20 mouse cellular contexts compared by ENCODE assay signal in the genomic region with DNA sequence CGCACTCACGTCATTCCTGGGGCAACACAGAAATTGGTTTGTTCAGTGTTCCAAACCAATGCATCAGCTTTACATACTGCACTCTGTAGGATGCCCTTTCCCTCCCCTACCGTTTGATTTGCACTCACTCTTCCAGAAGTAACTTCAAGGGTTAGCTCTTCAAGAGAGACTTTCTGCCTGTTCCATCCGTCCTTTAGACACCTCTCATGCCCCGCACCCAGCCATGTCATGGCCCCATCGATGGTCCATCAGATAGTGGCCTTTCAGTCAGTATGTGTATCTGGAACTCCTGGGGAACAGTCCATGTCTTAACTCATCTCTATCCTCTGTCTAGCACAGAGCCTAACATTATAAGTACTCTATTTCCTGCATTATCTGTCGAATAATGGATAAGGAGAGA. TPM values are rescaled to one million over a fixed set of nuclear protein-coding genes. Genes with fewer than 3 reads are reported as not detected.
DNase-seq lines count a peak whose midpoint lies in the region; ATAC-seq lines count a peak whose summit lies in the region.
"Had no signal": no experiment of that assay in that cellular context is flagged by ENCODE, and none has a peak within 500 bp of the region (broad histone marks: within the 10 kb centered on the region; RNA-seq: fewer than 3 reads in every experiment).

No protein-coding gene starts in this region.

- H3K4me2 ChIP-seq in hindbrain, embryonic 13.5 days = no peak overlapping the region
- no peak overlapping the region for H3K4me2 ChIP-seq in hindbrain, embryonic 16.5 days (ENCODE audit: low read length)
- H3K4me2 ChIP-seq in liver, embryonic 11.5 days = no peak overlapping the region
- peak overlapping the region; percentile 62 for H3K4me2 ChIP-seq in liver, embryonic 15.5 days
- H3K4me2 ChIP-seq in intestine, embryonic 16.5 days (ENCODE audit: low read depth, low read length) = no peak overlapping the region
- H3K4me2 ChIP-seq in midbrain, embryonic 13.5 days (replicated peaks) = no peak overlapping the region
- H3K4me2 ChIP-seq: embryonic facial prominence, embryonic 13.5 days; forebrain, embryonic 15.5 days; heart, embryonic 13.5 days had no signal

- H3K27ac ChIP-seq in hindbrain, embryonic 13.5 days = no peak overlapping the region
- H3K27ac ChIP-seq in hindbrain, embryonic 16.5 days (ENCODE audit: low read depth, low read length) = no peak overlapping the region
- H3K27ac ChIP-seq in liver, embryonic 11.5 days (ENCODE audit: low read depth, low read length) = 0 out of 2 replicates have a peak overlapping the region, but pooled peaks have one; percentile 20
- peak overlapping the region; percentile 97 for H3K27ac ChIP-seq in liver, embryonic 15.5 days (replicated peaks)
- no peak overlapping the region for H3K27ac ChIP-seq in intestine, embryonic 16.5 days (ENCODE audit: low read length)
- H3K27ac ChIP-seq in midbrain, embryonic 13.5 days = no peak overlapping the region
- H3K27ac ChIP-seq: embryonic facial prominence, embryonic 13.5 days; forebrain, embryonic 10.5 days; forebrain, embryonic 15.5 days; hindbrain, postnatal 0 days had no signal

- H3K4me3 ChIP-seq in hindbrain, embryonic 13.5 days = no peak overlapping the region
- H3K4me3 ChIP-seq in hindbrain, embryonic 16.5 days (ENCODE audit: low read length) = no peak overlapping the region
- H3K4me3 ChIP-seq in liver, embryonic 11.5 days (ENCODE audit: low read depth, low read length) = no peak overlapping the region
- no peak overlapping the region for H3K4me3 ChIP-seq in liver, embryonic 15.5 days (replicated peaks)
- no peak overlapping the region for H3K4me3 ChIP-seq in intestine, embryonic 16.5 days (ENCODE audit: low read length)
- no peak overlapping the region for H3K4me3 ChIP-seq in midbrain, embryonic 13.5 days (replicated peaks)
- H3K4me3 ChIP-seq: embryonic facial prominence, embryonic 13.5 days; forebrain, embryonic 10.5 days; forebrain, embryonic 15.5 days; heart, embryonic 13.5 days had no signal

- DNase-seq in liver, embryonic 11.5 days (ENCODE audit: low spot score) = no peak
- no peak for DNase-seq in kidney, adult 8-10 months
- DNase-seq: adrenal gland, postnatal 10 days; cerebellum, adult 11-12 months; cerebellum, adult 9-10 months; cerebellum, postnatal 25 days; gastrocnemius, postnatal 36 days; heart, adult 18-20 months; heart, postnatal 36 days had no signal

- H3K4me1 ChIP-seq in hindbrain, embryonic 13.5 days (replicated peaks) = no peaks in the 10 kb centered on the region
- no peaks in the 10 kb centered on the region for H3K4me1 ChIP-seq in hindbrain, embryonic 16.5 days (ENCODE audit: control insufficient read depth, insufficient read depth, low read depth, low read length)
- H3K4me1 ChIP-seq in liver, embryonic 11.5 days (replicated peaks; ENCODE audit: control insufficient read depth, insufficient read depth, low read length) = peaks cover 34% of the 10 kb centered on the region
- H3K4me1 ChIP-seq in liver, embryonic 15.5 days (replicated peaks) = peaks cover 73% of the 10 kb centered on the region
- no peaks in the 10 kb centered on the region for H3K4me1 ChIP-seq in intestine, embryonic 16.5 days (ENCODE audit: control insufficient read depth, insufficient read depth, low read length)
- H3K4me1 ChIP-seq in midbrain, embryonic 13.5 days (replicated peaks) = no peaks in the 10 kb centered on the region
- H3K4me1 ChIP-seq: embryonic facial prominence, embryonic 13.5 days; forebrain, embryonic 10.5 days; forebrain, embryonic 15.5 days had no signal

- WGBS in hindbrain, embryonic 13.5 days = 94% methylated on average over 7 of the region's 7 CpGs
- WGBS in hindbrain, embryonic 16.5 days = 92% methylated on average over 7 of the region's 7 CpGs
- 84% methylated on average over 7 of the region's 7 CpGs for WGBS in liver, embryonic 11.5 days
- WGBS in liver, embryonic 15.5 days (ENCODE audit: insufficient replicate concordance) = 77% methylated on average over 7 of the region's 7 CpGs
- 81% methylated on average over 7 of the region's 7 CpGs for WGBS in intestine, embryonic 16.5 days
- 87% methylated on average over 7 of the region's 7 CpGs for WGBS in midbrain, embryonic 13.5 days

- H3K36me3 ChIP-seq in hindbrain, embryonic 13.5 days = peaks cover 93% of the 10 kb centered on the region
- H3K36me3 ChIP-seq in hindbrain, embryonic 16.5 days (ENCODE audit: control insufficient read depth, insufficient read depth, low read length) = peaks cover 46% of the 10 kb centered on the region
- peaks cover 35% of the 10 kb centered on the region for H3K36me3 ChIP-seq in liver, embryonic 11.5 days (ENCODE audit: control insufficient read depth, insufficient read depth, low read length)
- H3K36me3 ChIP-seq in liver, embryonic 15.5 days (replicated peaks) = peaks cover 93% of the 10 kb centered on the region
- peaks cover 14% of the 10 kb centered on the region for H3K36me3 ChIP-seq in intestine, embryonic 16.5 days (ENCODE audit: control insufficient read depth, insufficient read depth, low read length)
- H3K36me3 ChIP-seq in midbrain, embryonic 13.5 days = peaks cover 91% of the 10 kb centered on the region

- no peak for ATAC-seq in hindbrain, embryonic 13.5 days (ENCODE audit: low FRiP score)
- ATAC-seq in hindbrain, embryonic 16.5 days = no peak
- ATAC-seq in liver, embryonic 11.5 days (replicated peaks; ENCODE audit: low FRiP score) = no peak
- ATAC-seq in liver, embryonic 15.5 days (ENCODE audit: insufficient read depth) = 0 out of 2 replicates have a peak, but pooled peaks have one; percentile 4
- no peak for ATAC-seq in intestine, embryonic 16.5 days
- no peak for ATAC-seq in midbrain, embryonic 13.5 days
- ATAC-seq: forebrain, embryonic 15.5 days; hindbrain, postnatal 0 days had no signal

- H3K9me3 ChIP-seq in hindbrain, embryonic 13.5 days = no peaks in the 10 kb centered on the region
- no peaks in the 10 kb centered on the region for H3K9me3 ChIP-seq in hindbrain, embryonic 16.5 days (ENCODE audit: control insufficient read depth, low read length)
- H3K9me3 ChIP-seq in liver, embryonic 11.5 days (ENCODE audit: control insufficient read depth, low read length) = no peaks in the 10 kb centered on the region
- no peaks in the 10 kb centered on the region for H3K9me3 ChIP-seq in liver, embryonic 15.5 days (replicated peaks)
- no peaks in the 10 kb centered on the region for H3K9me3 ChIP-seq in intestine, embryonic 16.5 days (ENCODE audit: control insufficient read depth, low read length)
- H3K9me3 ChIP-seq in midbrain, embryonic 13.5 days = no peaks in the 10 kb centered on the region
- H3K9me3 ChIP-seq: embryonic facial prominence, embryonic 13.5 days; forebrain, embryonic 10.5 days; forebrain, embryonic 15.5 days; G1E; heart, embryonic 13.5 days had no signal

- 0 out of 2 replicates have a peak overlapping the region, but pooled peaks have one; percentile 19 for H3K9ac ChIP-seq in hindbrain, embryonic 13.5 days
- H3K9ac ChIP-seq in hindbrain, embryonic 16.5 days (ENCODE audit: low read depth, low read length) = no peak overlapping the region
- H3K9ac ChIP-seq in liver, embryonic 11.5 days (ENCODE audit: low read depth, low read length) = no peak overlapping the region; the same call in 1 of the 2 replicates
- H3K9ac ChIP-seq in liver, embryonic 15.5 days = peak overlapping the region; percentile 56
- H3K9ac ChIP-seq in intestine, embryonic 16.5 days (ENCODE audit: low read depth, low read length) = no peak overlapping the region
- no peak overlapping the region for H3K9ac ChIP-seq in midbrain, embryonic 13.5 days (replicated peaks)
- H3K9ac ChIP-seq: embryonic facial prominence, embryonic 13.5 days; forebrain, embryonic 15.5 days; heart, embryonic 13.5 days had no signal

- H3K27me3 ChIP-seq in hindbrain, embryonic 13.5 days = no peaks in the 10 kb centered on the region
- no peaks in the 10 kb centered on the region for H3K27me3 ChIP-seq in hindbrain, embryonic 16.5 days (replicated peaks; ENCODE audit: control insufficient read depth, insufficient read depth, low read length)
- no peaks in the 10 kb centered on the region for H3K27me3 ChIP-seq in liver, embryonic 11.5 days (replicated peaks; ENCODE audit: control insufficient read depth, insufficient read depth, low read length)
- no peaks in the 10 kb centered on the region for H3K27me3 ChIP-seq in liver, embryonic 15.5 days
- H3K27me3 ChIP-seq in intestine, embryonic 16.5 days (replicated peaks; ENCODE audit: control insufficient read depth, insufficient read depth, low read length) = no peaks in the 10 kb centered on the region
- H3K27me3 ChIP-seq in midbrain, embryonic 13.5 days = no peaks in the 10 kb centered on the region
- H3K27me3 ChIP-seq: embryonic facial prominence, embryonic 13.5 days; forebrain, embryonic 15.5 days; heart, embryonic 13.5 days had no signal

RNA-seq across cellular contexts. Expression of a gene that starts 7.1 kb away (rescaled TPM):
- 97.2 and 108 TPM in 2 replicates for polyA plus RNA-seq in hindbrain, embryonic 13.5 days (2015; fragmentation: Nextera tagmentation; extraction: Ambion mirVana)
- polyA plus RNA-seq in hindbrain, embryonic 16.5 days (2015; fragmentation: Nextera tagmentation; extraction: Ambion mirVana) = 69.0 and 75.0 TPM in 2 replicates
- polyA plus RNA-seq in liver, embryonic 11.5 days (2014; fragmentation: Nextera tagmentation; extraction: Ambion mirVana) = 482 and 522 TPM in 2 replicates
- 682 and 720 TPM in 2 replicates for polyA plus RNA-seq in liver, embryonic 15.5 days (2015; fragmentation: Nextera tagmentation; extraction: Ambion mirVana)
- polyA plus RNA-seq in intestine, embryonic 16.5 days (2015; fragmentation: Nextera tagmentation; extraction: Ambion mirVana) = 360 and 426 TPM in 2 replicates
- polyA plus RNA-seq in midbrain, embryonic 13.5 days (2015; fragmentation: Nextera tagmentation; extraction: Ambion mirVana) = 203 and 208 TPM in 2 replicates

RNA-seq across cellular contexts. Expression of a gene that starts 16.8 kb away (rescaled TPM):
- 65.0 and 72.3 TPM in 2 replicates for polyA plus RNA-seq in hindbrain, embryonic 13.5 days (2015; fragmentation: Nextera tagmentation; extraction: Ambion mirVana)
- polyA plus RNA-seq in hindbrain, embryonic 16.5 days (2015; fragmentation: Nextera tagmentation; extraction: Ambion mirVana) = 55.9 and 60.0 TPM in 2 replicates
- 50.3 and 50.5 TPM in 2 replicates for polyA plus RNA-seq in liver, embryonic 11.5 days (2014; fragmentation: Nextera tagmentation; extraction: Ambion mirVana)
- polyA plus RNA-seq in liver, embryonic 15.5 days (2015; fragmentation: Nextera tagmentation; extraction: Ambion mirVana) = 40.5 and 41.1 TPM in 2 replicates
- 55.9 and 56.9 TPM in 2 replicates for polyA plus RNA-seq in intestine, embryonic 16.5 days (2015; fragmentation: Nextera tagmentation; extraction: Ambion mirVana)
- polyA plus RNA-seq in midbrain, embryonic 13.5 days (2015; fragmentation: Nextera tagmentation; extraction: Ambion mirVana) = 65.4 and 72.6 TPM in 2 replicates

RNA-seq across cellular contexts. Expression of a gene that starts 16.9 kb away (rescaled TPM):
- 0.95 and 1.2 TPM in 2 replicates for polyA plus RNA-seq in hindbrain, embryonic 13.5 days (2015; fragmentation: Nextera tagmentation; extraction: Ambion mirVana)
- 1.6 and 1.7 TPM in 2 replicates for polyA plus RNA-seq in hindbrain, embryonic 16.5 days (2015; fragmentation: Nextera tagmentation; extraction: Ambion mirVana)
- polyA plus RNA-seq in liver, embryonic 11.5 days (2014; fragmentation: Nextera tagmentation; extraction: Ambion mirVana) = 0.18 and 0.38 TPM in 2 replicates
- 2.3 and 2.4 TPM in 2 replicates for polyA plus RNA-seq in liver, embryonic 15.5 days (2015; fragmentation: Nextera tagmentation; extraction: Ambion mirVana)
- 1.3 and 1.8 TPM in 2 replicates for polyA plus RNA-seq in intestine, embryonic 16.5 days (2015; fragmentation: Nextera tagmentation; extraction: Ambion mirVana)
- 1.2 and 1.3 TPM in 2 replicates for polyA plus RNA-seq in midbrain, embryonic 13.5 days (2015; fragmentation: Nextera tagmentation; extraction: Ambion mirVana)

RNA-seq across cellular contexts. Expression of a gene that starts 17.2 kb away (rescaled TPM):
- polyA plus RNA-seq in hindbrain, embryonic 13.5 days (2015; fragmentation: Nextera tagmentation; extraction: Ambion mirVana) = 1.3 and 3.9 TPM in 2 replicates
- 0.68 and 44.8 TPM in 2 replicates for polyA plus RNA-seq in hindbrain, embryonic 16.5 days (2015; fragmentation: Nextera tagmentation; extraction: Ambion mirVana)
- 0.47 and 1.1 TPM in 2 replicates for polyA plus RNA-seq in liver, embryonic 11.5 days (2014; fragmentation: Nextera tagmentation; extraction: Ambion mirVana)
- polyA plus RNA-seq in liver, embryonic 15.5 days (2015; fragmentation: Nextera tagmentation; extraction: Ambion mirVana) = 27.2 and 51.1 TPM in 2 replicates
- polyA plus RNA-seq in intestine, embryonic 16.5 days (2015; fragmentation: Nextera tagmentation; extraction: Ambion mirVana) = 3.2 and 3.9 TPM in 2 replicates
- not detected in 2 replicates for polyA plus RNA-seq in midbrain, embryonic 13.5 days (2015; fragmentation: Nextera tagmentation; extraction: Ambion mirVana)
- polyA plus RNA-seq: forebrain, embryonic 10.5 days; G1E had no signal

RNA-seq across cellular contexts. Expression of a gene that starts 23.0 kb away (rescaled TPM):
- 21.0 and 22.4 TPM in 2 replicates for polyA plus RNA-seq in hindbrain, embryonic 13.5 days (2015; fragmentation: Nextera tagmentation; extraction: Ambion mirVana)
- polyA plus RNA-seq in hindbrain, embryonic 16.5 days (2015; fragmentation: Nextera tagmentation; extraction: Ambion mirVana) = 45.3 and 47.5 TPM in 2 replicates
- polyA plus RNA-seq in liver, embryonic 11.5 days (2014; fragmentation: Nextera tagmentation; extraction: Ambion mirVana) = 8.3 and 8.4 TPM in 2 replicates
- polyA plus RNA-seq in liver, embryonic 15.5 days (2015; fragmentation: Nextera tagmentation; extraction: Ambion mirVana) = 5.6 and 7.9 TPM in 2 replicates
- 18.3 and 19.6 TPM in 2 replicates for polyA plus RNA-seq in intestine, embryonic 16.5 days (2015; fragmentation: Nextera tagmentation; extraction: Ambion mirVana)
- polyA plus RNA-seq in midbrain, embryonic 13.5 days (2015; fragmentation: Nextera tagmentation; extraction: Ambion mirVana) = 17.2 and 19.1 TPM in 2 replicates

Comparison
In these comparisons a context has a peak if more than half of its experiments do, and no peak if none do; other contexts are left out.
1. H3K9ac ChIP-seq: peak in hindbrain, embryonic 13.5 days (single experiment) and liver, embryonic 15.5 days (single experiment); none in hindbrain, embryonic 16.5 days (single experiment), liver, embryonic 11.5 days (single experiment), intestine, embryonic 16.5 days (single experiment) and midbrain, embryonic 13.5 days (single experiment).
2. H3K27ac ChIP-seq: peak in liver, embryonic 11.5 days (single experiment) and liver, embryonic 15.5 days (single experiment); none in hindbrain, embryonic 13.5 days (single experiment), hindbrain, embryonic 16.5 days (single experiment), intestine, embryonic 16.5 days (single experiment) and midbrain, embryonic 13.5 days (single experiment).